Mouse (Mus musculus) adrenal gland (tissue): Measurements from ENCODE around the gene Phf21a.

Experiments used
- intact Hi-C: fragments of 180-260 bp; cut with DNase I; formaldehyde crosslinking; loops from one replicate; pipeline ENCODE4 v1.15.1; 2025
- long read RNA-seq, 2 experiments: library from polyadenylated mRNA; unstranded; transcript quantifications; one replicate each; pipeline ENCODE4 v2.0.0; 2020; ENCODE audit warnings: borderline replicate concordance in 1 of 2; ENCODE audit not compliant: insufficient replicate concordance in 1 of 2

Gene Phf21a
- long read RNA-seq, experiment 1, partial matches to known transcripts, result 1 of 9 reads
- long read RNA-seq, experiment 1, other reads (novel, unspliced or antisense), result 8 of 9 reads
- long read RNA-seq, experiment 2, partial matches to known transcripts, result 0 of 5 reads
- long read RNA-seq, experiment 2, other reads (novel, unspliced or antisense), result 5 of 5 reads

DNA sequence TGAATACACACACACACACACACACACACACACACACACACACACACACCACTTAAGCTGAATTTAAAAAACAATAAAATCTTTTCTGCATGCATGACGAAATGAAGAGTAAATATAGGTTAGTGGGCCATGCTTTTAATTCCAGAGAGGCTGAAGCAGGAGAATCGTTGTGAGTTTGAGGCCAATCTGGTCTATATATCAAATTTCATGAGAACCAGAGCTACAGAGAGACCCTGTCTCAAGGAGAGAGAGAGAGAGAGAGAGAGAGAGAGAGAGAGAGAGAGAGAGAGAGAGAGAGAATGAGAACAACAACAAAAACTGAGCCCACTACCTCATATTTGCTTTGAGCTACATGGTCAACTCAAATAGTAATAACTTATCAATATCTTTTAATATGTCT is at the start of gene Phf21a:
Gene Phf21a, plus strand, starts transcription at position 301 of the 400 bp plus-strand sequence.
- intact Hi-C loops, result no loop called here

DNA sequence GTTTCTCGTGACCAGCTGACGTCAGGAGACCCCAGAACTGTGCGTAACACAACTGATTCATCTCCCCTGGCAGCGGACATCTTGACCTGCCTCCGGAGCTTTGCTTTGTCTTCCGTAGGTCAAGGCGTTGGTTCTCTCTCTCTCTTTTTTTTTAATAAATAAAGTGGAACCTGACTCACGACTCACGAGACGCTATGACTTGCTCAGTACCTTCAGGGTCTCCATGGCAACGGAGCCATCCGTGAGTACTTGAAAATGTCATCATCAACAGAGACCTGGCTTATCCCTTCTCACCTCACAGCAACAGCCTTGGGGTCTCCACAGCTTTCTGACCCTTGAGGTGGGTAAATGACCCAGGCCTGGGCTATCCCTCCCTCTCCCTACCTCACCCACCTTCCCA is 49.6 kb upstream of the Phf21a start:
- intact Hi-C loops, result no loop called here

DNA sequence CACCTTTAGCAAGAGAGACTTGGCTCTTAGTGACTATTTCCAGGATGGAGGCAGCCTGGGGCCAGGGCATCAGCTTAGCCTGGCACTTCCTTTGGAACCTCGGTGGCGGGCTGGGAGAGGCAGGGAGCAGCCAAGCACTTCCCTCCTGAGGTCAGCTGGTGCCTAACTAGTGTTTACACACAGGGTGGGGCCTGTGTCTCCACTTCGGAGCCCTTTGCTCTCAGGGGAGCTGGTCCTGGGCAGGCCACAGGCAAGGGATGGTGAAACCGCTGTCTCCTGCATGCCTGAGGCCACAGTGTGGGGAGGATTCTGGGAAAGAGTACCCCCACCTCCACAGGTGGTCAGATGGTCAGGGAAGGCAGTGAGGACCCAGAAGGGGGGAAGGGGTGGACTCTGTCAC is 45.3 kb upstream of the Phf21a start:
- intact Hi-C loops, result no loop called here

- intact Hi-C loops, result no loop called here
Measured at GRCm38 (mm10) chr2:92048034-92048690, 44.8 kb upstream of the Phf21a start.

DNA sequence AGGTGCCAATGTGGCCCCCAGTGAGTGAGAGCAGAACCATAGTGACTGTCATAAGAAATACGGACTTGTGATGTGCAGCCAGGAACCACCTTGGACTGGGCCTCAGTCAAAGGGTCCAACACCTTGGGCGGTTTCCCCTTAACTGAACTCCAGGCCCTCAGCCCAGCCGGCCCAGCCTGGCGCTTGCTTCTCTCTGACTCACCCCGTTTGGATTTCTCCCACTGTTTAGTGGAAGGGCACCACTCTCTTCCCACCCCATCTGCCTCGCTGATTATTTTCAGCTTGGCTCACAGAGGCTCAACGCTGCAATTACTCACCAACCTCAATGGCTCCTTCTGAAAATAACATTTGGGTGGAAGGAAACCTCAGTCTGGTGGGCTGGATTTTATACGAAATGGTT is 40.7 kb upstream of the Phf21a start:
- intact Hi-C loops, result no loop called here

- intact Hi-C loops, result no loop called here
Measured at GRCm38 (mm10) chr2:92052754-92053153, 40.2 kb upstream of the Phf21a start.

- intact Hi-C loops, result loop anchor here (5.0 kb wide), 2 partner anchors 48 to 113 kb away; no protein-coding TSS in a partner anchor
Measured at GRCm38 (mm10) chr2:92055101-92055813, 37.7 kb upstream of the Phf21a start.

GRCm38 (mm10) chr2:92055831-92056236 is 37.1 kb upstream of the Phf21a start:
- intact Hi-C loops, result loop anchor here (5.0 kb wide), 2 partner anchors 49 to 114 kb away; no protein-coding TSS in a partner anchor

GRCm38 (mm10) chr2:92056760-92057159 is 36.2 kb upstream of the Phf21a start:
- intact Hi-C loops, result loop anchor here (5.0 kb wide), 2 partner anchors 49 to 114 kb away; no protein-coding TSS in a partner anchor

GRCm38 (mm10) chr2:92058469-92058868 is 34.4 kb upstream of the Phf21a start:
- intact Hi-C loops, result loop anchor here (1.0 to 5.0 kb wide), 3 partner anchors 51 to 116 kb away; no protein-coding TSS in a partner anchor

DNA sequence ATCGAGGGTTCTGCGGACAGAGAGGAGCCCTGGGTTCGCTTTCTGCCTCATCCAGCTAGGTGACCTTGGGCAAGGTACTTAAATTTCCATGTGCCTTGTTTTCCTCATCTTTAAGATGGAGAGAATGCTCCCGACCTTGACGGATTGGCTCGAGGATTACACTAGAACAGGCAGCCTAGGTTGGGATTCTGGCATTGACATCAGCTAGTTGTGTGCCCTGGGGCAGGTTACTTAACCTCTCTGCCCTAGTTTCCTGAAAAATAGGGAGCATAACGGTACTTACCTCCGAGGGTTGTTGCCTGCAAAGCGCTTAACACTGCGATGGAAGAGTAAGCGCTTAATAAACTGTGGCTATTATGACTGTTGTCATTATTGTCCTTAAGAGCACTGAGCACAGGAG is 34.0 kb upstream of the Phf21a start:
- intact Hi-C loops, result loop anchor here (1.0 to 5.0 kb wide), 3 partner anchors 52 to 117 kb away; no protein-coding TSS in a partner anchor

- intact Hi-C loops, result loop anchor here (5.0 kb wide), 2 partner anchors 52 to 117 kb away; no protein-coding TSS in a partner anchor
Measured at GRCm38 (mm10) chr2:92059481-92060220, 33.3 kb upstream of the Phf21a start.

- intact Hi-C loops, result no loop called here
Measured at GRCm38 (mm10) chr2:92060291-92060690, 32.6 kb upstream of the Phf21a start.

DNA sequence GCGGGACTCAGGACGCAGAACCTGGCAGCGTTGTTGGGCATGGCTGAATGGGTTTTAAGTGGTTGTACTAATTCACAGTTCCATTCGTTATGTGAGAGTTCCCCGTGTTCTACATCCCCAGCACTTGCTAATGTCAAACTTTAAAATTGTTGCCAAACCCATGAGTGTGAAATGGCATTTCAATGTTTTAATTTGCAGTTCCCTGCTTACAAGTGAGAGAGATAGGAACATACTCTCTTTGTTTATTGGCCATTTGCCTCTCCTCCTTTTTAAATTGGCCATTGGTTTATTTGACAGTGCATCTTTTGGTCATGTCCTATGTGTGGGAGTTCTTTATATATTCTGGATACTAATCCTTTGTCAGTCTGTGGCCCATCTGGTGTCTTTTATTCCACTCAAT is 31.6 kb upstream of the Phf21a start:
- intact Hi-C loops, result no loop called here

GRCm38 (mm10) chr2:92063106-92063505 is 29.8 kb upstream of the Phf21a start:
- intact Hi-C loops, result no loop called here

GRCm38 (mm10) chr2:92065269-92065888 is 27.5 kb upstream of the Phf21a start:
- intact Hi-C loops, result no loop called here

GRCm38 (mm10) chr2:92065938-92066337 is 27.0 kb upstream of the Phf21a start:
- intact Hi-C loops, result no loop called here

- intact Hi-C loops, result no loop called here
Measured at GRCm38 (mm10) chr2:92066899-92067298, 26.0 kb upstream of the Phf21a start.

GRCm38 (mm10) chr2:92067600-92067999 is 25.3 kb upstream of the Phf21a start:
- intact Hi-C loops, result no loop called here

DNA sequence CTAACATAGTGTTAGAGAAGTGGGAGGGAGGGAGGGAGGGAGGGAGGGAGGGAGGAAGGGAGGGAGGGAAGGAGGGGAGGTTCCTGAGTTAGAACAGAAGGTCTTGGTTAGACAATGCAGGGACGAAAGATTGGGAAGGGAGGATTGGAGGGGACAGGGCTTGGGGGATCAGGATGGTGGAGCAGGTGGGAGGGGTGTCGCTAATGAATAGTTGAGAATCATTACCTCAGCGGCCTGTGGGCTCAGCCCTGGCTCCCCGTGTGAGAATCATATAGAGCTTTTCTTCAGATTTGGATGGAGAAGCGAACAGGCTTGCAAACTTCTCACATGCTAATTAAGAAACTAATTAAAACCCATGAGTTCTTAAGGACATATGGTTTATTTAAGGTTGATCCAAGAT is 23.3 kb upstream of the Phf21a start:
- intact Hi-C loops, result no loop called here

DNA sequence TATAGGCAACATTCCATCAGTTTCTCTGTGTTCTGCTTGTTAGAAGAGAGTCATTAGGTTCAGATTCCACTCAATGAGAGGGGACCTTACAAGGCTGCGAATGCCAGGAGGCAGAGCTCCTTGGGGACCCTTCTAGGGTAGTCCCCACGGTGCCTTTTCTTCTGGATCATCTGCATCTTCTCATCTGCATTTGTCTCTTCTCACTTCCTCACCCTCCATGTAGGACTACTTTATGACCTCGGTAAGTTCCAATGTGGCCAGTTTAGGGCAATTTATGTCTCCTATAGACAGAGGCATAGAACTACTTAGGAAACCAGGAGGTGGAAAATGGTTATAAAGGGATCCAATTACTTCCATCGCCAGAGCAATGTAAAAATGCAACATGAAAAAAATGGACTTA is 21.8 kb upstream of the Phf21a start:
- intact Hi-C loops, result no loop called here
